Mouse (Mus musculus): ENCODE data around the gene Cdca7l.

GRCm38 (mm10) chr12:117805576-117805975 is 1.5 kb downstream of the Cdca7l start:
- TF ChIP-seq POLR2A (IDR thresholded peaks at IDR 0.05; ENCODE audit: low read depth, low read length) (no peak), ETS1 (conservative IDR thresholded peaks at IDR 0.05; ENCODE audit: low read depth, low read length) (no peak), CTCF (conservative IDR thresholded peaks at IDR 0.05 in 1 of 2, IDR thresholded peaks at IDR 0.05 in 1 of 2; ENCODE audit: low read depth in 2 of 2, low read length in 2 of 2) (no peak), SIN3A (IDR thresholded peaks at IDR 0.05; ENCODE audit: low read length) (no peak), USF2 (conservative IDR thresholded peaks at IDR 0.05; ENCODE audit: low read depth, low read length) (no peak), MAX (IDR thresholded peaks at IDR 0.05; ENCODE audit: low read length) (no peak), ELF1 (IDR thresholded peaks at IDR 0.05; ENCODE audit: low read depth, low read length) (no peak), BHLHE40 (IDR thresholded peaks at IDR 0.05; ENCODE audit: low read depth, low read length) (no peak)
